Mouse (Mus musculus) kidney, adult 18-20 months (tissue): ENCODE results near the gene Faim2.

Experiments
- DNase-seq: peaks from one replicate; pipeline ENCODE4 v3.0.0; 2021

The Faim2 gene

GRCm38 (mm10) chr15:99527629-99528353 lies at the start of gene Faim2:
Faim2 (minus strand) TSS chr15:99528165.
- no peak for DNase-seq

- no peak for DNase-seq
Observed at GRCm38 (mm10) chr15:99569123-99569522, 41.2 kb upstream of the Faim2 start.

GRCm38 (mm10) chr15:99568682-99569081 lies 40.7 kb upstream of the Faim2 start:
- DNase-seq: no peak

GRCm38 (mm10) chr15:99567371-99567770 lies 39.4 kb upstream of the Faim2 start:
- DNase-seq: peak; percentile 22

- DNase-seq: no peak
Observed at GRCm38 (mm10) chr15:99560246-99560645, 32.3 kb upstream of the Faim2 start.

GRCm38 (mm10) chr15:99558947-99559346 lies 31.0 kb upstream of the Faim2 start:
- DNase-seq: no peak

GRCm38 (mm10) chr15:99553767-99554166 lies 25.8 kb upstream of the Faim2 start:
- DNase-seq: no peak

GRCm38 (mm10) chr15:99549901-99550300 lies 21.9 kb upstream of the Faim2 start:
- DNase-seq: no peak

GRCm38 (mm10) chr15:99547732-99548131 lies 19.8 kb upstream of the Faim2 start:
- DNase-seq: no peak

- DNase-seq: no peak
Observed at GRCm38 (mm10) chr15:99546596-99546995, 18.6 kb upstream of the Faim2 start.

GRCm38 (mm10) chr15:99544047-99544446 lies 16.1 kb upstream of the Faim2 start:
- DNase-seq: no peak

GRCm38 (mm10) chr15:99539891-99540290 lies 11.9 kb upstream of the Faim2 start:
- no peak for DNase-seq

- no peak for DNase-seq
Observed at GRCm38 (mm10) chr15:99536889-99537862, 9.2 kb upstream of the Faim2 start.

GRCm38 (mm10) chr15:99532023-99532422 lies 4.1 kb upstream of the Faim2 start:
- no peak for DNase-seq

- no peak for DNase-seq
Observed at GRCm38 (mm10) chr15:99531146-99531545, 3.2 kb upstream of the Faim2 start.

- DNase-seq: no peak
Observed at GRCm38 (mm10) chr15:99526681-99527080, 1.3 kb downstream of the Faim2 start.

GRCm38 (mm10) chr15:99520306-99520705 lies 7.7 kb downstream of the Faim2 start:
- DNase-seq: no peak

- DNase-seq: no peak
Observed at GRCm38 (mm10) chr15:99519626-99520025, 8.3 kb downstream of the Faim2 start.

- no peak for DNase-seq
Observed at GRCm38 (mm10) chr15:99517715-99518114, 10.2 kb downstream of the Faim2 start.

GRCm38 (mm10) chr15:99516715-99517114 lies 11.2 kb downstream of the Faim2 start:
- DNase-seq: no peak

- peak; percentile 23 for DNase-seq
Observed at GRCm38 (mm10) chr15:99511797-99512525, 16.0 kb downstream of the Faim2 start.

GRCm38 (mm10) chr15:99510621-99511020 lies 17.3 kb downstream of the Faim2 start:
- no peak for DNase-seq

GRCm38 (mm10) chr15:99509840-99510239 lies 18.1 kb downstream of the Faim2 start:
- no peak for DNase-seq
